Mouse (Mus musculus) thymus, postnatal 25 days (tissue): ENCODE measurements around the gene Grin1.

Experiments
- DNase-seq: peaks from one replicate; pipeline ENCODE4 v3.0.0; 2022

The Grin1 gene

DNA sequence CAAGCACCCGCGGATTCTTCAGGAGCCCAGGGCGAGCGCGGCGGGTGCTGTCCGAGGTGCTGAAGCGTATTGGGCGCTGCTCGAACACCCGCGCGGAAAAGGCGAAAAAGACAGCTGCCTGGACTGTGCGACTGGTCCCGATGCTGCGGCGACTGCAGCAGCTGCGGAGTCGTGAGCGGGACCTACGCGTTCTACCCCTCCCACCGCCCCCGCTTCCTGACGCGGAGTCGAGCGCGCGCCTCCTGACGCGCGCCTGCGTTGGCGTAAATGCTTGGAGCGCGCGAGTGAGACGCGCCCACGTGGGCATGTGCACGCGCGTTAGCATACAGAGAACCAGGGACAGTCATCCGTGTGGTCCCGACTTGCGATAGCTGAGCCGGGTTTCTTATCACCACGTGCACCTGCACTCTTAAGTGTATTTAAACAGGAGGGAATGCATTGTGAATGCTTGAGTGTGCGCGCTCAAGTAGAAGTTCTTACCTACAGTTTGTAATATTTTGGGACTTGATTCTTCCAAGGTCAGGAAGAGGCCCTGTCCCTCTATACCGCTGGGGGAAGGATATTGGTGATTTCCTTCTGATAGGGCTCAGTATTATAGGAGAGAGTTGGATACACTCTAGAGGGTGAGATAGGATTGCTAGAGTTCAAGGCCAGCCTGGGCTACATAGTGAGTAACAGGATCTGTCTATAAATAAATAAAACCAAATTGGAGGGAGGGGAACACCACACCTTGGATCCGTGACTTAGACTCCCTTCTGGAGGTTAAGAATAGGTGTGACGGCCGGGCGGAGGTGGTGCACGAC lies at the start of gene Grin1:
TSS of gene Grin1 (minus strand) at position 217 of the 803 bp plus-strand sequence.
- peak; percentile 68 for DNase-seq

DNA sequence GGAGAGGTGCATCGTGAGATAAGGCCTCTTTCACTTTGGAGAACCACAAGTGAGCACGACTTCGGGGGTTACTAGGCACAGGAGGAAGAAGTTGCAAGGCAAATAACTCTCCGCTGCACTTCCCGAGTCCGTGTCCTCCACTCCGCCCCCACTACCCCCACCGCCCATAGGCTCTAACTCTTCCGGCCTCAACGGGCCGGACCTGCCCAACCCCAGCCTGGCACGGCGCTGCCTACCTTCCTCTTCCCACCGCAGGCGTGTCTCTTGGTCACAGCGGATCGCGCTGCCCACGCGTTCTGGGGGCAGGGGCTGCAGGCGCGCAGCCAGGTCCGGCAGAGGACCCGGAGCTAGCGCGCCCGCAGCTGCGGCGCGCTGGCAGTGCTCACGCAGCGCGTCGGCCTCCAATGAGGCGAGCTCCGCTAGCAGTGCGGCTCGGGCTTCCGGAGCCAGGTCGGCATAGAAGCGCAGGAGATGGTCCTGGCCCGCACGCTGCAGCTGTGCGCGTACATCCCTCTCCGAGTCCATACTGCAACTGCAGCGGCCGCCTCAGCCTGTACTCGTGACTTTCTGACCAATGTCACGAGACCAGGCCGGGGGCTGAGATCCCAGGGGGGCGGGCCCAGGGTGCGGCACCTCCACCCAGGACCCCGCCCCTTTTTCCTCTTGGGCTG lies 46.2 kb upstream of the Grin1 start, which contains the start of gene Uap1l1:
TSS of gene Uap1l1 (minus strand) at position 592 of the 671 bp plus-strand sequence.
- peak; percentile 47 for DNase-seq

DNA sequence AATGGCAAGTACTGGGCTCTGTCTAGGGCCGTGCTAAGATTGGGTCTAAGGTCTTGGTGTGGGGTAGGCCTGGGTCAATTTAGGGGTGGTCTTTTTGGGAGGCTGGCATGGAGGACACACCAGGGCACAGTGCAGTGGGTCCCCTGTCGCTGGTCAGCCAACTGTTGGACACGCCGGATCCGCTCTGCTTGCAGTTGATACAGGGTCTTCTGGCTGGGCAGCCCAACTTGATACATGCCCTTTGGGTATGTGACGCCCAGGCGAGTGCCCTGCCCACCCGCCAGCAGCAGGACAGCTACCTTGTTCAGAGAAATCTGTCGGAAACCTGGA lies 45.7 kb upstream of the Grin1 start:
- DNase-seq, result no peak

DNA sequence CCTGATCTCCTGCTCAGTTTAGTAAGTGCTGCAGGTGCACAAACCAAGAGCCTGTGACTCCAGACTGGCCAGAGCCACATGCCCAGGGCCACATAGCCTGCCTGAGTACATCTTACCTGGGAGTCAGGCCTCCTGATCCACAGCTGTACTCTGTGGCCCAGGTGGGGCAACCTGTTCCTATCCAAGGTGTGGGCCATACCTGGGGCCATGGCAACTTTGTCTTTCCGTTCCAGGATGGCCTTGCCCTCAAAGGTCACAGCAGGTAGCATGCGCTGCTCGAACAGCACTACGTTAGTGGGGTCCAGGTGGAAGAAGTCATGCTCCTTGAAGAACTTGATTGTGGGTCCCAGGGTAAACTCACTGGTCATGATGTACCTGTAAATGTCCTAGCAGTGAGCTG lies 45.3 kb upstream of the Grin1 start:
- no peak for DNase-seq

DNA sequence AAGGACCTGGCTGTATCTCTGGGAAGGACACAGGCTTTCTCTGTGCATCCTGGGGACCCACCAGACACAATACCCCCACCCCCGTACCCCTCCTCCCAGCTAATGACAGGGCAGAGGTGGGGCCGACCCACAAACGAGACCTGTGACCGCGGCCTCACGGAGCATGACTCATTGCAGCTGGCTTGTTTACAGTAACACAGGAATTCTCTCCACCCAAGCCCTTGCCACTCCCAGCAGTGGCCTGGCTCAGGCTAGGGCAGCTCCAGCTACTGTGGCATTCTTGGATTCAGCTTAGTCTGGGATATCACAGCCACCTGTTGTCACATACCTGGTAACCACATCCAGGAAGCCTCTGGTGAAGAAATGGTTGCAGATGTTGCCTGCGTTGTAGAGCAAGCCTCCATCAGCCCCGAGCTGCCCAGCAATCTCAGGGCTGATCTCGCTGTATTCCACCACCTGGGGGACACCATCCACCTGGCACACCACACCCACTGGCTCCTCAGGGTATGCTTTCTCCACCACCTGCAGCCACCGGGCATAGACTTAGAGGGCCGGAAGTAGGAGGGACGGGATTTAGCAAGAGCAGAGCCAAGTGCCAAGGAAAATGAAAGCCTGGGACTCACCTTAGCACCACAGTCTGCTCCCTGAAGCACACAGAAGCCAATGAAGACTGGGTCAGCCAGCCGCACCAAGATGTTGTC lies 44.6 kb upstream of the Grin1 start:
- no peak for DNase-seq

DNA sequence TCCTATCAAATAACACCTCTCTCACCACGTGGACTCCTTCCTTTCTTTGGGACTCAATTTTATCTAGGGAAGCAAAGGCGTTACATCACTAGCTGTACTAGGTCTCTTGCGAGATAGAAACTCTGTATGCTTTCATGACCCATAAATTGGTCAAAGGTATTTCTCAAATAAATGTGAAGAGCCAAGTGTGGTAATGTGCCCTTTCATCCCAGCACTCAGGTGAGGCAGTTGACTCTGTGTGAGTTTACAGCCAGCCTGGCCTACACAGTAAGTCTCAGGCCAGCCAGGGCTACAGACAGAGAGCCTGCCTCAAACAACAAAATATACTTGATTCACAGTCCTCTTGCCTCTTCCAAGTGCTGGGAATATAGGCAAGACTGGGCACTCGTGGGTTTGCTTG lies 40.9 kb upstream of the Grin1 start:
- DNase-seq, result no peak

DNA sequence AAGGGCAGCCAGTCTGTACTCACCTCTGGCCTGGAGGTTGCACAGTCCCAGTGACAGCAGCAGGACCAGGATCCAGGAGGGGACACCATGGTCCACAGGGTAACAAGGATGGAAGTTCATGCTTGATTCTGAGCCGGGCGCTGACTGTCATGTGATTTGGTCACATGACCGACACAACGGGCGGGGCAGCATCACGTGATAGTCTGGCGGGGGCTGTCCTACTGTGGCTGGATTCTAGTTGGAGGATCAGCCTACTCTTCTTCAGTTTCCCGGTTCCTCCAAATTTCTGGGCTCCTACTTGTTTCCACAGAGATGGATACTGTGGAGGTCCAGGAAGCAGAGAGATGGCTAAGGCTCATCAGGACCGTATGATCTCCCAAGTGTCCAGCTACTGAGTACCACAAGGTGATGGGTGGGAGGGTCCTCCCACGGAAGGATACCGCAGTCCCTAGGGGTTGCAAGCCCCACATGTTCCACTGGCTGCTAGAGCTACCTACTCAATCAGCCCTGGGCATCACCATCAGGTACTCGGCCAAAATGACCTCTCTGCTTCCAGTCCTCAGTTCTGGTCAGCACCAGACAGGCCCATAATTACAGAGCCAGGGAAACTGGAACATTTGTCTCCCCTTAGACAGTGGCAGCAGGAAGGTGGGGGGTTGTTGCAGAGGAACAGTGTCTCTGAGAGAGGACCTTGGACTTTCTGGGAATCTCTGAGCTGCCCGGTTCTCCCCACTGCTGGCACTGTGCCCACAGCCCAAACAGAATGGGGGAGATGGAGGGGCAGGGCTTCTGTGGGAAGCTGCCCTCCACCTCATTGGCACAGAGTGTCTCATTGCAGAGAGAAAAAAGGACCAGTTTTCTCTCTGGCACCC lies 37.5 kb upstream of the Grin1 start, which contains the start of gene Dpp7:
TSS of gene Dpp7 (minus strand) at position 152 of the 872 bp plus-strand sequence.
- peak; percentile 66 for DNase-seq

DNA sequence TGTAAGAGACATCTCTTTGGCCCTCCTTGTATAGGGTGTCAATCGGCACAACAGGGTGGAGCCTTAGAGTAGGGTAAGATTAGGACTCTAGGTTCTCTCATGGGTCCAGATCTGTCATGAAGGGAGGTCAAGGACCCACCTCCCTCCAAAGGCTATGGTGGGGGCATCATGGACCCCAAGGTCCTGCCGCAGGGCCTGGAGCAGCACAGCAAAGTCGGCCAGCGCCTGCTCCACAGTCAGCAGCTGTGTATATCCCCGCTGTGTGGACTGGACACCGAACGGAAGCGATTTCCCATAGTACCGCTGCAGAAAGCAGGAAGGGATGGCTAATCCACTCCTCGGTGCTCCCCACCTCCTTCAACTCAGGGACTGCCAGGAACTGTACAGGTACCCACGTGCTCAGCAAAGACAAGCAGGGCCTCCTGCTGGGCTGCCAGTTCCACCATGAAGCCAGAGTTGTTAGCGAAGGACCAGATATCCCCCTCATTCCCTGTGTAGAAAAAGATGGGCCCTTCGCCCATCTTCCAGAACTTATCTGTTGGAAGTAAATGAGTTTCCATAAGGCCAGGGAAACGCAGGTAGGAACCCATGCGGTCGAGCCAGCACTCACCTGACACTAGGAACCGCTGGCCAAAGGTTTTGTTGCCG lies 36.6 kb upstream of the Grin1 start:
- DNase-seq, result no peak

DNA sequence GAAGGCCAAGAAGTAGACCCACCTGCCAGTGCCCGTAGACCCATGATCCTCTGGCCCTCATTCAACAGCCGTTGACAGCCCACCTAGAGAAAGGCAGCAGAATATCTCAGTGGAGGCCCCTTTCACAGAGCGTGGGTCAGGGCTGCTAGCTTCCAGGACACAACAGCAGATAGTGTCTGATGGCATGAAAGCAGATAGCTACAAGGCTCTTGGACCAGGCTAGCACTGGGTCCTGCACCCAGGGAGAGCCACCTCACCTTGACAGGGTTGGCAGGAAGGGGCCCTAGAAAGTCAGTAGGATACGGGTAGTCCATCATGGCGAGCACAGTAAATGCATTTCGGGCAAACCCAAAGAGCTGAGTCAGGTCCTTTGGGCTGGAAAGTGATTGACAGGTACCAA lies 35.2 kb upstream of the Grin1 start:
- no peak for DNase-seq

DNA sequence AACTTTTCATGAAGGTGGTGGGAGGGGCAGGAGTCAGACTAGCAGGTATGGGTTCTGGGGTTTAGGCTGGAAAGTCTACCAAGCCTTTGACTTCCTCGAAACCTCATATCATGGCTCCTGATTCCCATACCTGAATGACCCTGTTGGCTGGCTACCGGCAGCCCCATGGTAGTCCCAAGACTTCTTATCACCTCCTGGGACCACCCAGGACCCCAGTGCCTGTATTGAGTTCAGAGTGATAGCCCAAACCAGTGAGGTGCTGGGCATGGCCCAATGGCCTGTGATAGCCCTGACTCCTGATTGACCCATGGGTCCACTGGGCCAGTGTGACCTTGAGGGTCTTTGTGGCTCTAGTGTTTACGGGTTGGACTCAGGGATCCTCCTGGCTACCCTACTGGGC lies 31.7 kb upstream of the Grin1 start:
- no peak for DNase-seq

DNA sequence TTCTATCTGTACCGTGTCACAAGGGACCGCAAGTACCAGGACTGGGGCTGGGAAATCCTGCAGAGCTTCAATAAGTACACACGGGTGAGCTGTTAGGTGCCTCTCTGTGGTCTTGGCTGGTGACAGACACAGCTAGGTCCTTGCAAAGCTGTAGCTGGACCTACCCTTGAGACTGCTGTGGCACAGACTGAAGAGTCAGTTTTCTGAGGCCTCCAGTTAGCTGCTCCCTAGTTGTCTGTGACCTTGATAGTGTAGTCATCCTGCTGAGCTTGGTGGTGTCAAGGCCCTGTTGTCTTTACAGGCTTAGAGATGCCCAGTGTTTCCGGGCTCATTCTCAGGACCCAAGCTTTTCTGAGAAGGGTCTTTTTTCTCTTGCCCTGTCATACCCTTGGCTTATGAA lies 30.5 kb upstream of the Grin1 start:
- no peak for DNase-seq

DNA sequence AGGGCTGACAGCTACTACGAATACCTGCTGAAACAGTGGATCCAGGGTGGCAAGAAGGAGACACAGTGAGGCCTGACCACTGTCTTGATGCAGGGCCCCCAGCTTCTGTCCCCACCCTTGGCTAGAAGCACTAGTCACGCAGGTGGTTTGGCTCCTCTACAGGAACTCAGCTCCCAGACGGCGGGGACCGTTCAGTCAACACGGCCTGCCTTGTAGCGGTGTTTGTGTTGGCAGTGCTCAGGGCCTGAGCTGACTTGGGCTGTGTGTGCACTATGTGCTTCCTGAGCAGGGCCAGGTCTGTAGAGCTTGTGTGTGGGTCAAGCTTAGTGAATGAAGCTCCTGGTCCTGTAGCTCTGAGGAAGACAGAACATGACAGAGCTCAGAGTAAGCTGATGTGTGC lies 29.2 kb upstream of the Grin1 start:
- no peak for DNase-seq

DNA sequence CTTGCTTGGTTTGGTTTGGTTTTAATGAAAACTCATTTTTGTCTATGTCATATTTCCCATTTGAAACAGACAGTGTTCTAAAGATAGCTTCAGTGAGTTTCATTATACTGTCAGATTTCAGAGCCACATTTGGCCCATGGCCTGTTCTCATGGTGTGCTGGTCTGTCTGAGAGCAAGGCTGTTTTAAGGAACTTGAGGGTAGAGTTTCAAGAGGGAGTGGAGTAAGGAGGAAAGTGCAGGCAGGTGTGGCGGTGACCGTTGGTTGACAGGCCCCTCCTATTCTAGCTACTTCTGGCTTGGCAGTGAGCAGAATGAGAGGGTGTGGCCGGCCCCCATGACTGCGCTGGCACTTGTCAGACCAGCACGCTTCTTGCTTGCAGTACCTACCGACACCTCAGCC lies 19.3 kb upstream of the Grin1 start:
- DNase-seq, result no peak

DNA sequence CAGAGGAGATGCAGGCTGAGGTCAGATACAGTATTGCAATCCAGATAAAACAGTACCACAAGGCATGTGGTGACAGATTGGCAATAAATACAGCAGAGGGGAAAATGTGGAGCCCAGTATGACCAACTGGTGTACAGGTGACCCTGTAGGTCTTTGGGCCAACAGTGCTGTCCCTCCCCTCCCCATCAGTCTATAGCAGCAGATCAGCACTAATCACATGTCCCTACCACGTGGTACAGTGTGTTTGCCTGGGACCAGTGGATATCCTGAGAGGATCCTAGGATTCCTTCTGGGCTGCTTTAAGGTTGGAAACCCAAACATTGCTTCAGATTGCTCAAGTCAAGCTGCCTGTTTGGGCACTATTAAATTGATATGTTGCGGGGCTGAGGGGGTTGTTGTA lies 14.6 kb upstream of the Grin1 start:
- no peak for DNase-seq

DNA sequence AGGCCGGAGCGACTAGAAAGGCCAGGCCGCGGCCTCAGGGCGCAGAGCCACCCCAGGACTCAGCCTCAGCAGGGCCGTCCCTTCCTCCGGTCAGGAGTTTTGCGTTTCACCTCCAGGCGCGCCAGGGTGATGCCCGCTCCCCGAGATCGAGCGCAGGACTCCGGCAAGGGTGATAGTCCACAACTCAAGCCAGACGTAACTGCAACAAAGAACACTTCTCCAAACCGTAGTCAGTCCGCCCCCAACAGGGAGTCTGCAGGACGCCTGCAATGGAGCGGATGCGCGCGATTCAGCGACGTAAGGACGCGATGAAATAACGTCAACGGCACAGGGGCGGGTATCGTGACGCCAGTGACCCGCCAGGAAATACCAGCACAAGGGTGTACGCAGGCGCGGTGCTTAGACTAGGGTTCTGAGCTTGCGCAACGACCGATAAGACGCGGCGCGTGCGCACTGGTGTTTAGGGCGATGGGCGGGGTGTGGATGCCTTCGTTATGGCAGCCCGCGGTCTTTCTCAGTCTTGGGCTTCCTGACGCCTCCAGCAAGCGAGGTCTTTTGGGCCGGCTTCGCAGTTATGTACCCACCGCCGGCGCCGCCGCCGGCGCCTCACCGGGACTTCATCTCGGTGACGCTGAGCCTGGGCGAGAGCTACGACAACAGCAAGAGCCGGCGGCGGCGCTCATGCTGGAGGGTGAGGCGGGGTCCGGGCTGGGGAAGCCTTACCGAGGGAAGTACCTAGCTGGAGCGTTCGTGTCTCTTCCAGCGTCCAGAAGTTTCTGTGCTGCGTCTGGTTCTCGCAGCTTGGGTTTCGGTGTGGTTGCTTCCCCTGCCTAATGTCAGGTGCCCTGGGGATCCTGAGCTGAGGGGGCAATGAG lies 13.5 kb upstream of the Grin1 start, which contains the start of gene Man1b1:
TSS of gene Man1b1 (plus strand) at position 53 of the 875 bp plus-strand sequence.
- DNase-seq, result peak; percentile 99

DNA sequence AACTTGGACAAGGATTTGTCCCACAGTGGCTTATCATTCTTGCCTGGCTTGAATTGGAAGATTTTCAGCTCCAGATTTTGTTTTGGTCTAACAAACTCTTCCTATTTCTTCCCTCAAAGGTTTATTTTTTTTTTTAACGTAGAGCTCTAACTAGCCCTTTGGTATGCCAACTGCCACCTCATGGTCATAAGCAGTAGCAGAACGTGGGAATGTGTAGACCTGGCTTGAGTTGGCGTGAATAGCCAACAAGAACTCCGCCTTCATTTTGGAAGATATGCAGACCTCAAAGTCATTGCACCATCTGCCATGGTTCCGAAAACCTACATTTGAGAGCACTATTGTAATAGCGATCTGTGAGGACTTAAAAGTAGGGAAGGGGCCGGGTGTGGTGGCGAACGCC lies 12.5 kb upstream of the Grin1 start:
- DNase-seq, result no peak

DNA sequence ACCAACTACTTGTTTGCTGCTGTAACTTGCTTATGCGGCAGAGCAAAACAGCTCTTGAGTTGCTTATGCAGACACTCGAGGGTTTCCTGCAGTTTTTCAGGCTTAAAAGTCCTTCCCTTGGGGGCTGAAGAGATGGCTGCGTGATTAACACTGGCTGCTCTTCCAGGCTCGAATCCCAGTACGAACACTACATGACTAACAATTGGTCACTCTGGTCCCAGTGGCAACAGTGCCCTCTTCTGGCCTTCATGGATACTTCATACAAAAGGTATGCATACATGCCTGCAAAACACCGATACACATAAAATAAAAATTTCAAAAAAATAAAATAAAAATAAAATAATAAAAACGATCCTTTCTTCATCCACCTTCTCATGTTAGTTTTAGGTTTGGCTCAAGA lies 9.5 kb upstream of the Grin1 start:
- DNase-seq, result no peak

DNA sequence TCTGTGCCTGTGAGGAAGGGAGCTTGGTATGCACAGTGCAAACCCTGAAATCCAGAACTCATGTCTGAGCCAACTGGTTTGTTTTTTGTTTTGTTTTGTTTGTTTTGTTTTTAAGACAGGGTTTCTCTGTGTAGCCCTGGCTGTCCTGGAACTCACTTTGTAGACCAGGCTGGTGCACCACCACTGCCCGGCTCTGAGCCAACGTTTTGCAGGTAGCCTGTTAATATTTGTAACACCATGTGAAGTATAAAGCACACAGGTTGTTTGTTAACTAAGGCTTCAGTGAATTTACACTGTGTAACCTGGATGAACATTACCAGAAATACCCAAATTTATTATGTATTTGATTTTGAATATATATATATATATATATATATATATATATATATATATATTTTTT lies 7.0 kb upstream of the Grin1 start:
- DNase-seq, result no peak

DNA sequence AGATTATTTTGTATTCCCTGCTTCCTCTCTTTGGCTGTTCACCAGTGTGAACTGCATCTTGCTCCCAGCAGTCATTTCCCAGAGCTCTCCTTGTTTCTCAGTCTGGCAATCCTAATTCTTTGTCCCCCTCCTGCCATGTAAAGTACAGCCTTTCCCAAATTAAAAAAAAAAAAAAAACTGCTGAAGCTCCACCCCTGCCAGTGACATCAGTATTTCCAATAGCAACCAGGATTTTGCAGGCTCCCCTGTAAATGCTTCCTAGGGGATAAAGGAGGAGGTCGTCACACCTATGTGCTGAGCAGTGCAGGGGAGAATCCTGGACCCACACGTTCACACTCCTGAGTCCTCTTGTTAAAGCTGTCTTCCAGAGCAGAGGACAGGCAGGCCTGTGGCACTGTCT lies 1.1 kb upstream of the Grin1 start:
- no peak for DNase-seq

DNA sequence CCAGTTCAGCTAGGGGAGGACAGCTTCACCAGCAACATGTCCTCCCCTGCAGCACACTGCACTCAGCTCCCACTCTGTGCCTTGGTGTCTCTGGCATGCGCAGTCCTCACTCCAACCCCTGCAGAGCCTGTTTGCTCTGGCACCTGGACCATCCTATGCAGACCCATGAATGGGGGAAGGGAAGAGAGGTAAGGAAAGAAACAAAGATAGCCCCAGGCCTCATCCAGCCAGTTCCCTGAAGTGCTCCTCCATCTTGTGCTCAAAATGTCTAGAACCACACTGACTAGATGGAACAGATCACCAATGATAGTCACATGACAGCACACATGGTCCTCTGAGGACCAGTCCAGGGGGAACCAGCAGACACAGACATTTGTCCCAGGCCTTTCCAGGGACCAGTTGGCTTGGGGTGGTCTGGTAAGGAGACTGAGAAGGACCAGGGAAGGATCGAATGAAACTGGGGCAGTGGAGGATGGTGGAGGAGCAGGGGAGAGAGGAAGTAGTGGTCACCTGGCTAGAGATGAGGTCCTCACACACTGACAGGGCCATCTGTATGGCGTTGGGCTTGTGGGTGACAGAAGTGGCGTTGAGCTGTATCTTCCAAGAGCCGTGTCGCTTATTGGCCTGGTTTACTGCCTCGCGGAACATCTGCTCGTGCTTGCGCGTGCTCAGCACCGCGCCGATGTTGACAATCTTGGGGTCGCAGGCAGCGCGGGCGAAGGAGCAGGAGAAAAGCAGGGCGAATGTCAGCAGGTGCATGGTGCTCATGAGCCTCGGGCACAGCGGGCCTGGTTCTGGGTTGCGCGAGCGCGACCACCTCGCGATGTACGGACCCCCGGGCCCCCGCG lies 644 bp downstream of the Grin1 start:
- no peak for DNase-seq
